Mouse (Mus musculus) left cerebral cortex, adult 2 months (tissue): ENCODE measurements around the gene Slc25a38. TPM values are rescaled to one million over a fixed set of nuclear protein-coding genes. Genes with fewer than 3 reads are reported as not detected.

Experiments used
- DNase-seq, 2 experiments: peaks; one replicate each; pipeline ENCODE4 v3.0.0; 2021 to 2022; ENCODE audit warnings: low spot score in 2 of 2, mixed read lengths in 1 of 2; ENCODE audit errors: extremely low spot score in 1 of 2
- H3K27ac ChIP-seq: fragments of 200-600 bp; 2 replicates; pipeline ENCODE4 v1.8.1; 2022
- H3K4me3 ChIP-seq: fragments of 200-600 bp; 2 replicates; pipeline ENCODE4 v1.8.1; 2022
- CTCF ChIP-seq: fragments of 200-600 bp; IDR thresholded peaks from 2 replicates; pipeline ENCODE4 v1.8.1; 2022; ENCODE audit warnings: antibody characterized with exemption, mild to moderate bottlenecking, moderate library complexity
- intact Hi-C: fragments of 180-260 bp; cut with DNase I; formaldehyde crosslinking; loops from one replicate; pipeline ENCODE4 v1.15.1; 2025
- total RNA-seq, 2 experiments: library from RNA; stranded (reverse); gene quantifications; 2 replicates each; pipeline ENCODE4 v1.2.3; 2021

The Slc25a38 gene
- total RNA-seq, 2 experiments from 2014 or later: 24.3 to 24.9 TPM

DNA sequence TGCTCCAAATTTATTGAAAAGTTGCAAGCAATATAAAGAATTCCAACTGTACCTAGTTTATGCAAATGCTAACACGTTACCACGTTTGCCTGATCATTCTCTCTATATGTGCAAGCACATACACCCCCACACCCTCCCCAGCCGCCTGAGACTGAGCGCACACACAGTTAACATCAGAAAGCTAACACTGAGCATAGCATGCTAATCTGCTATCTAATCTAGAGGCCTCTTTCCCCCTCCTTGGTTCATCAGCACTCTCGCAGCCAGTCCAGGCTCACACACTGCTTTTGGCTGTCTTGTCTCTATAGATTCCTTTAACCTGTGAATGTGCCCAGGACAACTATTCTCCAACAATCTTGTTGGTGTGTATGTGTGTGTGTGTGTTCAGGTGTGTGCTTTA lies 41.0 kb downstream of the Slc25a38 start:
- no peak for TF ChIP-seq CTCF
- no peak for DNase-seq
- intact Hi-C loops: no loop called here
- H3K27ac ChIP-seq: peak overlapping the region; percentile 36; the same call in 1 of the 2 replicates
- H3K4me3 ChIP-seq: peak overlapping the region; percentile 16; the same call in 1 of the 2 replicates

DNA sequence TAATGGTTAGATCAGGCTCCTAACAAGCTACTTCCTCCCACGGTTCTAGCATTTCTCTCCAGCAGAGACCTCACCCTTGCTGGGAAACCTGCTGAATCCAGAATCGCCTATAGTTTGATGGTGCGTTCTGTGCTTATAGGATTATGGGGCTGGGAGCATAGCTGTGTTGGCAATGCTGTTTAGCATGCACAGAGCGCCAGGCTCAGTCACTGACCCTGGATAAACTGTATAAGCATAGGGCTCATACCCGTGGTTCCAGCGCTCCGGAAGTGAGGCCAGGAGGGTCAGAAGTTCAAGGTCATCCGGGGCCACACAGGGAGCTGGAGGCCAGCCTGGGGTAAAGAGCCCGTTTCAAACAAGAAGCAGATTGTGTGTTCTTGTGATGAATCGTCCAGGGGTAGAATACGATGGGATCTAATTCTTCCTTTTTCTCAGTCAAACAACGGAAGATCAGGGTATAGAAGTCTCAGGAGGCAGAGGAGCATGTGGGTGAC lies 41.8 kb downstream of the Slc25a38 start:
- Histone ChIP-seq H3K4me3 (no peak overlapping the region), H3K27ac (no peak overlapping the region)
- intact Hi-C loops: no loop called here
- TF ChIP-seq CTCF: no peak
- DNase-seq: no peak

GRCm38 (mm10) chr9:120158047-120158446 lies 47.9 kb downstream of the Slc25a38 start:
- TF ChIP-seq CTCF: no peak
- no peak for DNase-seq
- no peak overlapping the region for H3K4me3 ChIP-seq
- intact Hi-C loops: no loop called here
- H3K27ac ChIP-seq: no peak overlapping the region

GRCm38 (mm10) chr9:120163862-120164261 lies 53.7 kb downstream of the Slc25a38 start:
- Histone ChIP-seq H3K4me3 (no peak overlapping the region), H3K27ac (no peak overlapping the region)
- no peak for DNase-seq
- TF ChIP-seq CTCF: no peak
- intact Hi-C loops: loop anchor here (5.0 kb wide), 1 partner anchor 672 kb away; no protein-coding TSS in a partner anchor

DNA sequence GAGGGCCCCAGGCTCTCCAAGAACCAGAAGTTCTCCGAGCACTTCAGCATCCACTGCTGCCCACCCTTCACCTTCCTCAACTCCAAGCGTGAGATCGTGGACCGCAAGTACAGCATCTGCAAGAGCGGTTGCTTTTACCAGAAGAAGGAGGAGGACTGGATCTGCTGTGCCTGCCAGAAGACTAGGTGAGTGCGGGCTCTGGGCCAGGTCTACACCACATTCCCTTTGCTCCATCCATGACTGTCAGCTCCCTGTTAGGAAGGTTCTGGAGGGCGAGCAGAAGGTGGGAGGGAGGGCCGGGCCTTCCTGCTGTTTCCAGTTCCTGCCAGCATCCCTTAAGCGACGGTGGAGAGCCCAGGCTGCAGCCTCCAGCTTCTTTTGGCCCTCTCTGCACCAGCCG lies 57.7 kb downstream of the Slc25a38 start:
- no peak for DNase-seq
- H3K4me3 ChIP-seq: no peak overlapping the region
- TF ChIP-seq CTCF: no peak
- intact Hi-C loops: no loop called here
- no peak overlapping the region for H3K27ac ChIP-seq

GRCm38 (mm10) chr9:120171295-120171694 lies 61.1 kb downstream of the Slc25a38 start:
- peak; percentile 73 for TF ChIP-seq CTCF
- Histone ChIP-seq H3K4me3 (no peak overlapping the region), H3K27ac (no peak overlapping the region)
- DNase-seq: peak in 1 of 2 experiments; percentile 73
- intact Hi-C loops: loop anchor here (1.0 kb wide), 1 partner anchor 31 kb away; no protein-coding TSS in a partner anchor

Other genes starting within 250 kb of the Slc25a38 start
- 10 to 100 TPM; 79.3 to 85.8 TPM for gene Wdr48, start 215.5 kb upstream of the Slc25a38 start, total RNA-seq
- 10 to 100 TPM; 30.7 to 38.0 TPM for gene Gorasp1, start 172.8 kb upstream of the Slc25a38 start, total RNA-seq
- gene Ttc21a, start 172.8 kb upstream of the Slc25a38 start, total RNA-seq: under 1 TPM; 0.45 to 0.77 TPM
- gene Csrnp1, start 125.7 kb upstream of the Slc25a38 start, total RNA-seq: 10 to 100 TPM; 28.7 to 31.3 TPM
- gene Xirp1, start 86.8 kb upstream of the Slc25a38 start, total RNA-seq: under 1 TPM; 0.14 to 0.20 TPM
- gene Cx3cr1, start 40.5 kb upstream of the Slc25a38 start, total RNA-seq: 10 to 100 TPM; 28.6 to 30.9 TPM
- not detected for gene Ccr8, start 18.3 kb upstream of the Slc25a38 start, total RNA-seq
- 100 to 1,000 TPM; 398 to 400 TPM for gene Rpsa, start 17.3 kb downstream of the Slc25a38 start, total RNA-seq
- gene Mobp, start 39.3 kb downstream of the Slc25a38 start, total RNA-seq: 100 to 1,000 TPM; 177 to 214 TPM
- gene Myrip, start 191.1 kb downstream of the Slc25a38 start, total RNA-seq: 10 to 100 TPM; 86.1 to 91.1 TPM